Mouse (Mus musculus) myocyte (in vitro differentiated cells): Measurements from ENCODE around the gene Sox1. TPM values are rescaled to one million over a fixed set of nuclear protein-coding genes. Genes with fewer than 3 reads are reported as not detected.

Experiments
- H3K27me3 ChIP-seq: one replicate; pipeline ENCODE4 v1.6.1; 2011; ENCODE audit not compliant: control insufficient read depth, insufficient read depth, insufficient read length
- H3K36me3 ChIP-seq: one replicate; pipeline ENCODE4 v1.6.1; 2011; ENCODE audit not compliant: control insufficient read depth, insufficient read depth
- H3K4me2 ChIP-seq: one replicate; pipeline ENCODE4 v1.6.1; 2011; ENCODE audit warnings: low read depth, control low read depth
- H3K4me3 ChIP-seq: one replicate; pipeline ENCODE4 v1.5.1; 2011; ENCODE audit warnings: mild to moderate bottlenecking, control low read depth, moderate library complexity
- H3K79me2 ChIP-seq: one replicate; pipeline ENCODE4 v1.6.1; 2011; ENCODE audit not compliant: control insufficient read depth, insufficient read depth
- H3ac ChIP-seq: one replicate; pipeline ENCODE4 v1.6.1; 2011; ENCODE audit not compliant: control insufficient read depth, insufficient read length
- CEBPB ChIP-seq: IDR thresholded peaks from 2 replicates; pipeline ENCODE4 v1.6.1; 2011; ENCODE audit warnings: mild to moderate bottlenecking, moderate library complexity; ENCODE audit not compliant: poor library complexity, insufficient read depth, severe bottlenecking
- E2F4 ChIP-seq: IDR thresholded peaks from one replicate; pipeline ENCODE4 v1.6.1; 2011; ENCODE audit warnings: mild to moderate bottlenecking, control low read depth, moderate library complexity; ENCODE audit not compliant: insufficient read depth
- MAX ChIP-seq: IDR thresholded peaks from one replicate; pipeline ENCODE4 v1.6.1; 2011; ENCODE audit warnings: low read depth, mild to moderate bottlenecking, control low read depth
- MYOD1 ChIP-seq, 3 experiments: IDR thresholded peaks; one replicate each; pipeline ENCODE4 v1.6.1; 2011; ENCODE audit warnings: control low read depth in 2 of 3, low read depth in 2 of 3, mild to moderate bottlenecking in 2 of 3, moderate library complexity in 1 of 3; ENCODE audit not compliant: insufficient read length in 2 of 3, control insufficient read depth in 1 of 3
- MYOG ChIP-seq, 3 experiments: IDR thresholded peaks; one replicate each; pipeline ENCODE4 v1.6.1; 2011; ENCODE audit warnings: control low read depth in 2 of 3, low read depth in 2 of 3, mild to moderate bottlenecking in 2 of 3; ENCODE audit not compliant: insufficient read length in 2 of 3, control insufficient read depth in 1 of 3, insufficient read depth in 1 of 3
- POLR2A ChIP-seq: IDR thresholded peaks from one replicate; pipeline ENCODE4 v1.6.1; 2011; ENCODE audit warnings: low read depth, mild to moderate bottlenecking, control low read depth, moderate library complexity; ENCODE audit not compliant: insufficient read length
- POLR2AphosphoS2 ChIP-seq: IDR thresholded peaks from one replicate; pipeline ENCODE4 v1.6.1; 2011; ENCODE audit warnings: low read depth, control low read depth; ENCODE audit not compliant: insufficient read length
- REST ChIP-seq: IDR thresholded peaks from one replicate; pipeline ENCODE4 v1.6.1; 2011; ENCODE audit warnings: mild to moderate bottlenecking, control low read depth, moderate library complexity; ENCODE audit not compliant: insufficient read depth, insufficient read length
- SRF ChIP-seq: IDR thresholded peaks from one replicate; pipeline ENCODE4 v1.6.1; 2011; ENCODE audit warnings: low read depth; ENCODE audit not compliant: control insufficient read depth, insufficient read length
- TCF12 ChIP-seq: IDR thresholded peaks from one replicate; pipeline ENCODE4 v1.6.1; 2011; ENCODE audit warnings: mild to moderate bottlenecking, control low read depth; ENCODE audit not compliant: poor library complexity, insufficient read depth, severe bottlenecking
- TCF3 ChIP-seq: IDR thresholded peaks from one replicate; pipeline ENCODE4 v1.6.1; 2011; ENCODE audit warnings: low read depth, control low read depth; ENCODE audit not compliant: insufficient read length
- USF1 ChIP-seq: IDR thresholded peaks from one replicate; pipeline ENCODE4 v1.6.1; 2011; ENCODE audit warnings: low read depth, mild to moderate bottlenecking, control low read depth, moderate library complexity
- polyA plus RNA-seq: library from polyadenylated mRNA; unstranded; fragments of >200 nt; fragmentation: generic; extraction: Trizol; gene quantifications from one replicate; pipeline ENCODE4 v1.2.1, GENCODE M21; 2012; ENCODE audit warnings: missing spikeins

Gene Sox1
- polyA plus RNA-seq, 1 experiment: not detected

DNA sequence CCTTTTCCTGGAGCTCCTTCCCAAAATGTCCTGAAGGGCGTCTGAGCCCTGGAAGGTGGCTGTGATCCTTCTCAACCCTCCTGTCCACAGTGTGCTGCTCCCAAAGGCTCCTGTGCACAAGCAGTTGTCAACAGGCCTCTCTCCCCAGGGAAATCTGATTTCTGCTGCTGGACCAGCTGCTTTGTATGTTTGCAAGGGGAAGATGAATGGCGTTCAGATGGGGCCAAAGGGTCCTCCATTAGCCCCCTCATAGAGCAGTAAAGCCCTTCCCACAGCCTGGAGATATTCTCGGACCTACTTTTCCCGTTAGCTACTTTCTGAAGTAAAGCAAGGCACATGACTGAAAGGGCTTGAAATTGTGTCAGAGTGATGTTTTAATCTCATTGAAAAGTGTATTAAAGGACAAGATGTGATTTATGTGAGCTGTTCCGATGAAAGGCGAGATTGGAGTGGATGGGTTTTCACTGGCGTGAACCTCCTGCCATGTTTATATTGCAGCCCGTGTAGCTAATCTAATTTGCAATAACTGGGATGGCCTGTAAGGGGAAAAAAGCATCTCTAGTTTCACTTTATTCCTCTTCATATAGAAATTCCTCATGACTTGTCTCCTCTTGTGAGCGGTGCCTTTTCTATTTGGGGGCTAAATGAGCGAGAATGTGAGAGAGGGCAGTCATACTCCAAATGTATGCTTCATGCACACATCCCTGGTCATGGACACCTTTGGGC, 6.5 kb upstream of the Sox1 start:
- H3K27me3 ChIP-seq: peaks cover 73% of the 10 kb centered on the region
- H3K36me3 ChIP-seq: no peaks in the 10 kb centered on the region
- H3ac ChIP-seq: no peak overlapping the region
- TF ChIP-seq SRF (no peak), MAX (no peak), TCF12 (no peak)
- H3K4me3 ChIP-seq: no peak overlapping the region
- H3K4me2 ChIP-seq: no peak overlapping the region
- no peaks in the 10 kb centered on the region for H3K79me2 ChIP-seq

DNA sequence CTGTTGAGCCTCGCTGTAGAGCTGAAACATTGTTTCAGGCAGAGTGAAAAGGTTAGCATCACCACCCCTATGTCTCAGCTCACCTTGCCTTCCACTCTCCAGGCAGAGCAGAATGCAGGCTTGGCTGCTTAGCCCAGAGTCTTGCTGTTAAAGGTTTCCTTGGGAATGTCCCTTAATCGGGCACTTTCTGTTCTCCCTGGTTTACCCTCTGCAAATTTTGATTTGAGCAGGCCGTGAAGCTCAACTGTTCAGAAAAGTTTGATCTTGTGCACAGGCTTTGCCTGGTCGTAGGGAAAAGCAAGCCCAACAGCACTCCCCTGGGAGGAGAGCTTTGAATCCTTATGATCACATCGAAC, 6.0 kb upstream of the Sox1 start:
- Histone ChIP-seq H3ac (no peak overlapping the region), H3K27me3 (peaks cover 71% of the 10 kb centered on the region), H3K4me2 (no peak overlapping the region), H3K36me3 (no peaks in the 10 kb centered on the region), H3K4me3 (no peak overlapping the region), H3K79me2 (no peaks in the 10 kb centered on the region)
- no peak for TF ChIP-seq REST
- TF ChIP-seq TCF12: no peak
- no peak for TF ChIP-seq MYOG (IDR thresholded peaks at IDR 0.05; ENCODE audit: control insufficient read depth in 1 of 3, insufficient read depth in 1 of 3, insufficient read length in 2 of 3, low read depth in 2 of 3)
- TF ChIP-seq POLR2AphosphoS2: no peak
- no peak for TF ChIP-seq USF1
- no peak for TF ChIP-seq CEBPB
- no peak for TF ChIP-seq POLR2A
- TF ChIP-seq TCF3: no peak
- no peak for TF ChIP-seq MYOD1 (IDR thresholded peaks at IDR 0.05; ENCODE audit: control insufficient read depth in 1 of 3, insufficient read length in 2 of 3, low read depth in 2 of 3)
- no peak for TF ChIP-seq SRF
- TF ChIP-seq E2F4: no peak
- TF ChIP-seq MAX: no peak

DNA sequence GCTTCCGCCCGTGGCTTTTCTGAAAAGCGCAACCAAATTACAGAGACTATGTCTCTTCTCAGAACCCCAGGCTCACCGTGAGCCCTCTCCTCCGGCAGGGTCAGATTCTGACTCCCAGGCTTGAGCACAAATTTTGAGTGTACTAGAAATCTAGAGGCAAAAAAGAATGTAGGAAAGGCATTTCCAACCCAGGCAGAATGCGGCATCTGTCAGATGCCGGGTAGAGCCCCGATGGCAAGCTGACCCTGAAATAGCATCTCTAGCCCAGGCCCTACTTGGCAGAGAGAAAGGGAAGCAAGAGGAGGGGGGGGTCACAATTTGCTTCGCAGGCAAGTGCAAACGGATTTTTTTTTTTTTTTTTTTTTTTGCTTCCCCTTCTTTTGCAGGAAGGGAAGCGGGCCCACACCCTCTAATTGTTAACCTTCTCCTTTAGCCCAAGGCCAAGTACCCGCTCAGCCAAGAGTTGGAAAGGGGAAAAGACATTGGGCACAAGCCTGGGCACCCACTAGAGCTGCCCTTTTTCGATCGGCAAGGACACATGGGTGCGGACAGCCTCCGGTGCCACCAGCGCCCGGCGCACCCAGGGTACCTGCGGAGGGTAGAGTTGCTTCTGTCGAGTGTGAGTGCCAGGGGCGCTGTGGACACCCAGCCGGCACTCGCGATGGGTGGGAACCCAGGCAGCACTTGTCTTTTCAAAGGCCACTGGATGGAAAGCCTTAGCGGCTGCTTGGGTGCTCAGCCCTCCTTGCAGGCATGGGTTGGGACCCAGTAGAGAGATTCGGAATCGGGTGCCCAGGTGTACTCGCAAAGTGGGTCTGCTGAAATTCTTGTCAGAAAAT, 5.1 kb upstream of the Sox1 start:
- Histone ChIP-seq H3K27me3 (peaks cover 65% of the 10 kb centered on the region), H3K79me2 (no peaks in the 10 kb centered on the region), H3K4me2 (no peak overlapping the region), H3K36me3 (no peaks in the 10 kb centered on the region), H3ac (no peak overlapping the region), H3K4me3 (no peak overlapping the region)
- no peak for TF ChIP-seq MYOD1 (IDR thresholded peaks at IDR 0.05; ENCODE audit: control insufficient read depth in 1 of 3, insufficient read length in 2 of 3, low read depth in 2 of 3)
- no peak for TF ChIP-seq SRF
- TF ChIP-seq MAX: no peak
- TF ChIP-seq REST: no peak
- no peak for TF ChIP-seq MYOG (IDR thresholded peaks at IDR 0.05; ENCODE audit: control insufficient read depth in 1 of 3, insufficient read depth in 1 of 3, insufficient read length in 2 of 3, low read depth in 2 of 3)
- TF ChIP-seq TCF3: no peak
- no peak for TF ChIP-seq E2F4
- no peak for TF ChIP-seq USF1
- TF ChIP-seq POLR2A: no peak
- TF ChIP-seq POLR2AphosphoS2: no peak
- no peak for TF ChIP-seq CEBPB
- no peak for TF ChIP-seq TCF12

- no peaks in the 10 kb centered on the region for H3K36me3 ChIP-seq
- no peak overlapping the region for H3ac ChIP-seq
- peaks cover 65% of the 10 kb centered on the region for H3K27me3 ChIP-seq
- H3K79me2 ChIP-seq: no peaks in the 10 kb centered on the region
- H3K4me3 ChIP-seq: no peak overlapping the region
- TF ChIP-seq SRF (no peak), MAX (no peak)
- H3K4me2 ChIP-seq: no peak overlapping the region
These were observed 4.3 kb upstream of the Sox1 start for GRCm38 (mm10) chr8:12390640-12391365.
